Mouse (Mus musculus) limb, embryonic 10.5 days (tissue): ENCODE measurements at regions not wholly inside any gene's neighbourhood (a gene's known extent, or its start where the extent isn't known, plus 50 kb on each side); places are given as distances from the start of the nearest gene placed in this dataset.

ENCODE experiments used
- DNase-seq: peaks from one replicate; pipeline ENCODE4 v3.0.0-alpha.2; 2017; ENCODE audit warnings: low spot score
- H3K27ac ChIP-seq: fragments of 300-500 bp; sonication (generic); 2 replicates; pipeline ENCODE4 v1.5.1; 2016; ENCODE audit warnings: mild to moderate bottlenecking
- H3K27me3 ChIP-seq: fragments of 300-500 bp; sonication (generic); 2 replicates; pipeline ENCODE4 v1.6.1; 2016; ENCODE audit warnings: low read depth, mild to moderate bottlenecking; ENCODE audit not compliant: poor library complexity, severe bottlenecking
- H3K36me3 ChIP-seq: fragments of 300-500 bp; sonication (generic); 2 replicates; pipeline ENCODE4 v1.6.1; 2016; ENCODE audit warnings: mild to moderate bottlenecking, moderate library complexity
- H3K4me1 ChIP-seq: fragments of 300-500 bp; sonication (generic); 2 replicates; pipeline ENCODE4 v1.6.1; 2016
- H3K4me3 ChIP-seq: fragments of 300-500 bp; sonication (generic); 2 replicates; pipeline ENCODE4 v1.5.1; 2016; ENCODE audit warnings: mild to moderate bottlenecking, moderate library complexity
- H3K9me3 ChIP-seq: fragments of 300-500 bp; sonication (generic); replicated peaks from 2 replicates; pipeline ENCODE4 v1.6.1; 2016; ENCODE audit warnings: mild to moderate bottlenecking
- WGBS: fragments of 180-500 bp; shearing (Covaris S2); methylation state at CpG from one replicate; pipeline ENCODE4 v1.1.7; 2016; 5-methylcytosine and 5-hydroxymethylcytosine counted together

GRCm38 (mm10) chr6:51286836-51287235, 145.6 kb upstream of the Nfe2l3 start:
- H3K27me3 ChIP-seq: no peaks in the 10 kb centered on the region
- H3K4me3 ChIP-seq: no peak overlapping the region
- no peaks in the 10 kb centered on the region for H3K9me3 ChIP-seq
- H3K27ac ChIP-seq: no peak overlapping the region
- 85% methylated on average over 2 of the region's 2 CpGs for WGBS
- H3K36me3 ChIP-seq: no peaks in the 10 kb centered on the region
- peaks cover 28% of the 10 kb centered on the region for H3K4me1 ChIP-seq
- DNase-seq: no peak

DNA sequence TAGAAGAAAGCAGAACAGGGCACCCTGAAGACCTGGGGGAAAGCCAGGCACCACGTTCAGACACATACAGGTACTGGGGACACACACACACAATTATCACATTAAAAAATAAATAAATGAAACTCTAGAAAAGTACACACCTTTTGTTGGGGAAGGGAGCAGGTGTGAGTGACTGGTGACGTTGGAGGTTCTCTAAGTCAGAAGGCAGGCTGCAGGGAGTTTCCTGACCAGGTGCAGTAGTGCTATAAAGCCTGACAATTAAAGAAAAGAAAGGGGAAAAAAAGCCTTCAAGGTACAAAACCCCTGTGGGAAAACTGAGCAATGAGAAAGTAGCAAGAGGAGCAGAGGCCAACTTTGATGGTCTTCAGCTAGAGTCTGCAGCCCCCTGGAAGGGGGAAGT, 145.1 kb upstream of the Nfe2l3 start:
- Histone ChIP-seq H3K27ac (no peak overlapping the region), H3K27me3 (no peaks in the 10 kb centered on the region), H3K9me3 (no peaks in the 10 kb centered on the region), H3K4me3 (no peak overlapping the region), H3K36me3 (no peaks in the 10 kb centered on the region), H3K4me1 (peaks cover 28% of the 10 kb centered on the region)
- no peak for DNase-seq
- 69% methylated on average over 2 of the region's 2 CpGs for WGBS

DNA sequence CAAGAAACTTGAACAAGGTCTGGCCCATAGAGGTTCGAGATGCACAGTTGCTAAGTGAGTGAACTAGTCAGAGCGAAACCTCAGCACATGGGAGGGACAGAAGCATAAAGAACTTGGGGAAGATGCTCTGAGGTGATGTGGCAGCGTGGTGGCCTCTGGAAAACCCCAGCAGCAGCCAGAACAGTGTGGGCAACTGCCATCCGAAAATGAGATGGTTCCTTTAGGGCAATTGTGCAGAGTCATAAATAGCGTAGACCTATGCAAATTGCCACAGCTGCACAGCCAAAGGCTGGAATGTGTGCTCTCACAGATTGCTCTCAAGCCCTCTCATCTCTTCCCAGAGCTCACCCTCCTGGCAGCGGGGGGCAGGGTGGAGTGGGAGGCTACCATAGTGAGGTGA, 144.7 kb upstream of the Nfe2l3 start:
- no peaks in the 10 kb centered on the region for H3K27me3 ChIP-seq
- H3K27ac ChIP-seq: no peak overlapping the region
- 62% methylated on average over 6 of the region's 6 CpGs for WGBS
- no peaks in the 10 kb centered on the region for H3K36me3 ChIP-seq
- no peak for DNase-seq
- peaks cover 28% of the 10 kb centered on the region for H3K4me1 ChIP-seq
- H3K4me3 ChIP-seq: no peak overlapping the region
- H3K9me3 ChIP-seq: no peaks in the 10 kb centered on the region

GRCm38 (mm10) chr6:51288306-51289066, 144.0 kb upstream of the Nfe2l3 start:
- WGBS: 83% methylated on average over 7 of the region's 7 CpGs
- H3K27ac ChIP-seq: no peak overlapping the region
- no peak for DNase-seq

DNA sequence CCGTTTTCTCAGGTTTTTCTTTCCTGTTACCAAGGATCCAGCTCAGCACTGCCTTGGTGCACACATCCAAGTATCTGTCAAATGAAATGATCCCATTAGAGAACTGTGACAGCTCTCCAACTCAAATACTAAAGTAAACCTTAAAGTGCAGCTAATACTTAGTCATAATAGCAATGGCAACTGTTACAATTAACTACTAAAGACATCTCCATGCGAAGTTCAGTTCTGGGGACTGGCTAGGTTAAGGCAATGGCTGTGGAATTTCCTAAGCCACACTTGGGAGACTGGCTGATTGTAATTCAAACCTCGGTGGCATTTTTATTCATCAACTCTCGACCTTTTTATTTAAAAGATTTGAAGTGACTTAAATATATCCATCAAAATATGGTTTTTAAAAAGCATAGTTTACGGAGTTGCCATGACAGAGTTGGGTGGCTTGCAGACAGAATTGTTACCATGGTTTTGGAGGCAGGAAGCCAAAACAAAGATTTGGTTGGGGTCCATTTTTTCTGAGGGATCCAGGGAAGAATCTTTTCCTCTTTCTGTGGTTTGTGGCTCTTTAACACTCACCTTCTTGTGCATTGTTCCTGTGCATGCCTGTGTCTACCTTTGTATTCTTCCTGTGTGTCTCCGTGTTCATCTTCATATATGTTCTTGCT, 143.3 kb upstream of the Nfe2l3 start:
- no peak overlapping the region for H3K27ac ChIP-seq
- H3K27me3 ChIP-seq: no peaks in the 10 kb centered on the region
- DNase-seq: no peak
- no peaks in the 10 kb centered on the region for H3K9me3 ChIP-seq
- peaks cover 24% of the 10 kb centered on the region for H3K4me1 ChIP-seq
- H3K36me3 ChIP-seq: no peaks in the 10 kb centered on the region
- WGBS: 80% methylated on average over 6 of the region's 6 CpGs
- H3K4me3 ChIP-seq: no peak overlapping the region

More at GRCm38 (mm10) chr6:51288306-51289066, 144.0 kb upstream of the Nfe2l3 start:
- Histone ChIP-seq H3K9me3 (no peaks in the 10 kb centered on the region), H3K4me1 (peaks cover 28% of the 10 kb centered on the region), H3K4me3 (no peak overlapping the region), H3K36me3 (no peaks in the 10 kb centered on the region), H3K27me3 (no peaks in the 10 kb centered on the region)

- no peak for DNase-seq
- 77% methylated on average over 11 of the region's 11 CpGs for WGBS
- H3K9me3 ChIP-seq: no peaks in the 10 kb centered on the region
Observed at GRCm38 (mm10) chr6:51300694-51301417, 131.6 kb upstream of the Nfe2l3 start.

GRCm38 (mm10) chr6:51301831-51302230, 130.6 kb upstream of the Nfe2l3 start:
- H3K27me3 ChIP-seq: no peaks in the 10 kb centered on the region
- H3K4me3 ChIP-seq: no peak overlapping the region
- H3K36me3 ChIP-seq: no peaks in the 10 kb centered on the region
- H3K27ac ChIP-seq: no peak overlapping the region
- DNase-seq: no peak
- H3K9me3 ChIP-seq: no peaks in the 10 kb centered on the region
- H3K4me1 ChIP-seq: no peaks in the 10 kb centered on the region
- WGBS: 93% methylated on average over 4 of the region's 4 CpGs

More at GRCm38 (mm10) chr6:51300694-51301417, 131.6 kb upstream of the Nfe2l3 start:
- Histone ChIP-seq H3K27ac (no peak overlapping the region), H3K36me3 (no peaks in the 10 kb centered on the region), H3K4me3 (no peak overlapping the region), H3K4me1 (no peaks in the 10 kb centered on the region), H3K27me3 (no peaks in the 10 kb centered on the region)

DNA sequence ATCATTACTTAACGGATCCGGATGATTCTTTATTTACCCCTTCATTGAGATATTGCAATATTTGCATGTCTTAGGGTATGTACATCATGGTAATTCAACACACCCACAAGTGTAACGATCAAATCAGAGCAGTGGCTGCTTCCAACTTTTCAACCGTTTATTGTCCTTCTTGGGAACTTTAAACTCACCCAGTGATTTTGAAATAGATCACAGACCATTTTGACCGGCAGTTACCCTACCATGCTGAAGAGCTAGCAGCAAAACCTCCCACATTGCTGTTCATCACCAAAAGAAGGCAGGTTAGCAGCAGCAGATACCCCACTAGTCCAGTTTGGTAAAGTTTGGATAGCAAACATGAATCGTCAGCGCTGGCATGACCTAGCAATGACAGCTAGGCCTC, 130.2 kb upstream of the Nfe2l3 start:
- Histone ChIP-seq H3K4me1 (no peaks in the 10 kb centered on the region), H3K36me3 (no peaks in the 10 kb centered on the region), H3K4me3 (no peak overlapping the region), H3K27ac (no peak overlapping the region), H3K9me3 (no peaks in the 10 kb centered on the region), H3K27me3 (no peaks in the 10 kb centered on the region)
- WGBS: 94% methylated on average over 7 of the region's 7 CpGs
- no peak for DNase-seq

- no peak for DNase-seq
- H3K4me1 ChIP-seq: peaks cover 9% of the 10 kb centered on the region
- 78% methylated on average over 2 of the region's 2 CpGs for WGBS
Observed at GRCm38 (mm10) chr6:51318341-51318740, 114.1 kb upstream of the Nfe2l3 start.

DNA sequence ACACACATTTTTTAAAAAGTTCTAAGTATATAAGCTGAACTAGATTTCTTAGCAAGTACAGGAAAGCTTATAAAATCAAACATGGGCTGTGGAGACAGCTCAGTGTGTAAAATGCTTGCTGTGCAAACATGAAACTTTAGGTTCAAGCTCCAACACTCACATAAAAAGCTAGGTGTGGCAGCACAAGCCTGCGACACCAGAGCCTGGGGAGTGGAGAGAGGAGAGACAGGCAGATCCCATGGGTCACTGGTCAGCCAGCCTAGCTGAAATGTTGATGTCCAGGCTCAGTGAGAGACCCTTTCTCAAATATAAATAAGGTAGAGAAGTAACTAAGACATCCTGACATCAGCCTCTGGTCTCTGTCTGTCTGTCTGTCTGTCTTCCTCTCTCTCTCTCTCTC, 112.5 kb upstream of the Nfe2l3 start:
- no peak overlapping the region for H3K27ac ChIP-seq
- no peaks in the 10 kb centered on the region for H3K27me3 ChIP-seq
- no peaks in the 10 kb centered on the region for H3K36me3 ChIP-seq
- no peak overlapping the region for H3K4me3 ChIP-seq
- 71% methylated on average over 1 of the region's 1 CpGs for WGBS
- no peak for DNase-seq
- H3K4me1 ChIP-seq: peaks cover 9% of the 10 kb centered on the region
- no peaks in the 10 kb centered on the region for H3K9me3 ChIP-seq

More at GRCm38 (mm10) chr6:51318341-51318740, 114.1 kb upstream of the Nfe2l3 start:
- no peaks in the 10 kb centered on the region for H3K27me3 ChIP-seq
- H3K27ac ChIP-seq: no peak overlapping the region
- H3K36me3 ChIP-seq: no peaks in the 10 kb centered on the region
- no peaks in the 10 kb centered on the region for H3K9me3 ChIP-seq
- H3K4me3 ChIP-seq: no peak overlapping the region

DNA sequence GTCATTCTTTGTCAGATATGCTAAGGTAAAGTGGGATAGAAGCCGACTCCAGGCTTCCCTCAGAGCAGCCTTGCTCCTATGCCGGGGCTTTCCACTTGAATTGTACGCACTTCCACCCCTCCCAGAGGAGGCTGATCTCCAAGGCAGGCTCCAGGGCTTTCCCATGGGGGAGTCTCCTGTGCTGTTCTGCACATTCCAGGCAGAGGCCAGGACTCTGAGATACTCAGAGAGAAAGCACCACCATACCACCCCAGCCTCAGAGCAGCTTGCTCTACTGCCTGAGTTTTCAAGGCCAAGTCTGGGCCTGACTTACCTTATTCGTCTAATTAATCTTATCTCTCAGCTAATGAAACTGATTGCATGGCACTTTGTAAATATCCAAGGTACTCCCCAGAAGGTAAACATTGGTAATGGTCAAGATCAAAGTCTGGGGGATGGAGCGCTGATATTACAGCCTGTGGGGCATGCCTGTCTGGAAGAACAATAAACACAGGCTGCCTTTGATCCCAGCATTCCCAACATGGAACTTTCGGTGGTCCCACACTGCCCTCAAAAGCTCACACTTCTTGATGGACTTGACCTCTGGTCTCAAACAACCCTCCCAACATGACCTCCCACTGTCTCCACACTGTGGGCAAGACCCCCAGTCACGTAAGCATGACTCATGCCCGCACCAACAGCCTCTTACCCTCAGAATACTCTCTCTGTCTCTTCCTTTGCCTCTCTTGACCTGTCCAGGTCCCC, 111.6 kb upstream of the Nfe2l3 start:
- H3K4me1 ChIP-seq: peaks cover 11% of the 10 kb centered on the region
- no peak for DNase-seq
- WGBS: 49% methylated on average over 8 of the region's 8 CpGs
- no peak overlapping the region for H3K4me3 ChIP-seq
- H3K9me3 ChIP-seq: no peaks in the 10 kb centered on the region
- H3K27ac ChIP-seq: no peak overlapping the region
- H3K27me3 ChIP-seq: no peaks in the 10 kb centered on the region
- no peaks in the 10 kb centered on the region for H3K36me3 ChIP-seq

- DNase-seq: no peak
Observed at GRCm38 (mm10) chr6:51326103-51326829, 106.2 kb upstream of the Nfe2l3 start.

More at GRCm38 (mm10) chr6:51326103-51326829, 106.2 kb upstream of the Nfe2l3 start:
- Histone ChIP-seq H3K9me3 (no peaks in the 10 kb centered on the region), H3K27me3 (no peaks in the 10 kb centered on the region), H3K36me3 (no peaks in the 10 kb centered on the region), H3K4me1 (peaks cover 3% of the 10 kb centered on the region; the same call in 1 of the 2 replicates), H3K4me3 (no peak overlapping the region), H3K27ac (no peak overlapping the region)
- WGBS: 89% methylated on average over 2 of the region's 2 CpGs
